Mouse (Mus musculus) liver, adult 2 months (tissue): ENCODE measurements around the gene Gm8300.

ENCODE experiments used
- CTCF ChIP-seq: fragments of 200-500 bp; IDR thresholded peaks from 2 replicates; pipeline ENCODE4 v1.5.1; 2011; ENCODE audit warnings: low read depth, low read length, control low read depth
- POLR2A ChIP-seq: fragments of 200-500 bp; IDR thresholded peaks from 2 replicates; pipeline ENCODE4 v1.6.1; 2011; ENCODE audit warnings: low read length, control low read depth; ENCODE audit not compliant: insufficient read depth; ENCODE audit errors: extremely low read depth

DNA sequence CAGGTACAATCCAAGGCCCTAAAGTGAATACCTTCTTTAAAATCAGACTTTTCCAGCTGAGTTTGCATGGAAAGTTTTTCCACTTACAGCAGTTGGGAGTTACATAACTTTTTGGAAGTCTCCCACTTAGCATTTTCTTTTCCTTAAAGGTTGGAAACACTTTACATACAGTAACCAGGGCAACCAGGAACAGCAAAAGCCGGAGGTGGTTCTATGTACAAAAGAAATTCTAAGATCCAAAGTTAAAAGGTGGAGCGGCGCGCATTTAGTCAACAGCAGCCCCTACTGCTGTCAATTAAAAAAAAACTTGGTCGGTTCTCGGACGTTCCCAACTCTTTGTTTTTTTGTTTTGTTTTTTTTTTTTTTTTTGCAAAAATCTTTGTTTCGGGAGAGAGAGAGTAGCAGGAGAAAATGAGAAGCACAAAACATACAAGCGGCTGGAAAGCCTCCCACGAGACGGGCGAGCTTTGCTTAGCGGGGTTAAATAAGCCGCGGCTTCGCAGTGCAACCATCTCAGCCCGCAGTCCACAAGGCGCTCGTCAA is 42.6 kb upstream of the Gm8300 start:
- no peak for TF ChIP-seq CTCF
- no peak for TF ChIP-seq POLR2A
